Mouse (Mus musculus) embryonic facial prominence, embryonic 12.5 days (tissue): ENCODE results near the gene Tbrg4. TPM values are rescaled to one million over a fixed set of nuclear protein-coding genes. Genes with fewer than 3 reads are reported as not detected.

ENCODE experiments used
- polyA plus RNA-seq: library from polyadenylated mRNA; unstranded; fragments of >200 nt; fragmentation: Nextera tagmentation; extraction: Ambion mirVana; gene quantifications from 2 replicates; pipeline ENCODE4 v1.2.1, GENCODE M21; 2016

Gene Tbrg4
- polyA plus RNA-seq, 1 experiment from 2014 or later = 43.0 TPM

Other genes with a start within 250 kb of the Tbrg4 start
- 11.9 and 12.5 TPM in 2 replicates for gene Zmiz2, start 237.0 kb downstream of the Tbrg4 start, polyA plus RNA-seq
- gene Ppia, start 210.6 kb downstream of the Tbrg4 start, polyA plus RNA-seq = 5,090 and 5,096 TPM in 2 replicates
- gene H2afv, start 181.6 kb downstream of the Tbrg4 start, polyA plus RNA-seq = 693 and 728 TPM in 2 replicates
- 19.5 and 21.7 TPM in 2 replicates for gene Purb, start 150.2 kb downstream of the Tbrg4 start, polyA plus RNA-seq
- gene Myo1g, start 105.1 kb downstream of the Tbrg4 start, polyA plus RNA-seq = 0.75 and 1.1 TPM in 2 replicates
- 90.6 and 96.0 TPM in 2 replicates for gene Ccm2, start 79.2 kb downstream of the Tbrg4 start, polyA plus RNA-seq
- 10.0 and 16.6 TPM in 2 replicates for gene Nacad, start 20.0 kb downstream of the Tbrg4 start, polyA plus RNA-seq
- not detected in 2 replicates for gene Wap, start 12.6 kb upstream of the Tbrg4 start, polyA plus RNA-seq
- 5.5 and 7.3 TPM in 2 replicates for gene Ramp3, start 32.5 kb upstream of the Tbrg4 start, polyA plus RNA-seq
- not detected in 2 replicates for gene Gm11983, start 211.6 kb upstream of the Tbrg4 start, polyA plus RNA-seq